Mouse (Mus musculus): ENCODE results near the gene Camk2n1. TPM values are rescaled to one million over a fixed set of nuclear protein-coding genes. Genes with fewer than 3 reads are reported as not detected.

Camk2n1 gene
- polyA plus RNA-seq, 1 experiment = 6.6 TPM

- DNase-seq (ENCODE audit: low read depth) = no peak
Measured at GRCm38 (mm10) chr4:138447827-138448602, 6.1 kb upstream of the Camk2n1 start.

- DNase-seq (ENCODE audit: low read depth) = no peak
Measured at GRCm38 (mm10) chr4:138448872-138449615, 5.1 kb upstream of the Camk2n1 start.

- DNase-seq (ENCODE audit: low read depth) = no peak
Measured at GRCm38 (mm10) chr4:138449636-138450314, 4.3 kb upstream of the Camk2n1 start.

GRCm38 (mm10) chr4:138452306-138453096, 1.6 kb upstream of the Camk2n1 start:
- DNase-seq (ENCODE audit: low read depth) = no peak

GRCm38 (mm10) chr4:138453097-138453752, 889 bp upstream of the Camk2n1 start:
- no peak for DNase-seq (ENCODE audit: low read depth)

- DNase-seq (ENCODE audit: low read depth) = no peak
Measured at GRCm38 (mm10) chr4:138454571-138455140, 542 bp downstream of the Camk2n1 start.

- DNase-seq (ENCODE audit: low read depth) = no peak
Measured at GRCm38 (mm10) chr4:138455141-138455955, 1.2 kb downstream of the Camk2n1 start.

GRCm38 (mm10) chr4:138455956-138456341, 1.8 kb downstream of the Camk2n1 start:
- DNase-seq (ENCODE audit: low read depth) = no peak

- DNase-seq (ENCODE audit: low read depth) = no peak
Measured at GRCm38 (mm10) chr4:138456536-138456935, 2.4 kb downstream of the Camk2n1 start.

GRCm38 (mm10) chr4:138457091-138457490, 3.0 kb downstream of the Camk2n1 start:
- DNase-seq (ENCODE audit: low read depth) = no peak

GRCm38 (mm10) chr4:138458171-138458570, 4.1 kb downstream of the Camk2n1 start:
- DNase-seq (ENCODE audit: low read depth) = no peak

GRCm38 (mm10) chr4:138458735-138459440, 4.8 kb downstream of the Camk2n1 start:
- no peak for DNase-seq (ENCODE audit: low read depth)

GRCm38 (mm10) chr4:138459775-138460174, 5.7 kb downstream of the Camk2n1 start:
- no peak for DNase-seq (ENCODE audit: low read depth)

GRCm38 (mm10) chr4:138460910-138461309, 6.8 kb downstream of the Camk2n1 start:
- no peak for DNase-seq (ENCODE audit: low read depth)

GRCm38 (mm10) chr4:138461471-138461870, 7.4 kb downstream of the Camk2n1 start:
- no peak for DNase-seq (ENCODE audit: low read depth)

- no peak for DNase-seq (ENCODE audit: low read depth)
Measured at GRCm38 (mm10) chr4:138462971-138463831, 9.1 kb downstream of the Camk2n1 start.

GRCm38 (mm10) chr4:138463832-138464487, 9.8 kb downstream of the Camk2n1 start:
- DNase-seq (ENCODE audit: low read depth) = no peak

Data from gonadal fat pad, adult 2 months (tissue).